Mouse (Mus musculus): Measurements from ENCODE around the gene Sox12. TPM values are rescaled to one million over a fixed set of nuclear protein-coding genes. Genes with fewer than 3 reads are reported as not detected.
"Not testable (repeated sequence)": the region's sequence is repeated elsewhere in the genome, so short reads cannot be mapped to it uniquely, and the experiment has no call there.

The Sox12 gene
- total RNA-seq, 2 experiments from 2014 or later: 15.0 to 15.6 TPM

DNA sequence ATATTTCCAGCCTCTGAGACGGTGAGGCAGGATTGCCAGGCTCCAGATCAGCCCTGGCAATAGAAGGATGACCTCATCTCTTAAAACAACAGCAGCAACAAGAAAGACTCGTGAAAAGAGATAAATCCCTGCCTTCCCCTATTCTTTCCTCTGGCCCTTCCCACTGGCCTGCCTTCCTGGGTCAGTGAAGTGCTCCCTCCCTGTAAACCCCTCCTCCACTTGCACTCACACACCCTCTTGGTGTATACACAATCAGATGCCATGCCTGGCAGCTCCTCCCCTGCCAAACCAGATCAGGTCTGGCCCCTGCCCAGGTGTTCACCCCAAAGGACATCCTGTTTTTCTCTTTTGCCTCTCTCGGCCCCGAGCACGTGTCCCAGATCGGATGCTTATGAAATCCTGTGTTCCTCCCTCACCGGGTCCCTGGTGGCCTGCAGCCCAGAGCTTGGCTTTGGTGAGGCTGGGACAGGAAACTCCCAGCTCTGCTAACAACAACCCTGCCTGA, 37.5 kb downstream of the Sox12 start:
- no peak for DNase-seq (ENCODE audit: low spot score in 2 of 2)

DNA sequence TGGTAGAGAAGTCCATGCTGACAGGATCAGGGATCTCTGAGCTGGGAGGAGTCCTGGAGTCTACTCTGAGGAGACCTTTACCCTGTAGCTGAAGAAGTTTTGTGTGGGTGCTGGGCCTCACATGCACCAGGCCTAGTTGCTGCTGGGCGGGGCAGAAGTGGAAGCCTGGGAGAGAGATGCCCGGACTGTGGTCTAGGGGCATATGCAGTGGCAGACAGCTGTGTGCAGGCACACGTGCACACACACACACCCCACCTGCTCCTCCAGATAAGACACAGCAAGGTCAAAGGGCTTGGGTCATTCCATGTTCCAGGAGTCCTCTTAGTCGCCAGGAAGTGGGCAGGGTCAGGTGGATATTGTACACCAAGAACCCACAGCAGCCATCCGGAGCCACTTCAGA, 38.2 kb downstream of the Sox12 start:
- no peak for DNase-seq (ENCODE audit: low spot score in 2 of 2)

DNA sequence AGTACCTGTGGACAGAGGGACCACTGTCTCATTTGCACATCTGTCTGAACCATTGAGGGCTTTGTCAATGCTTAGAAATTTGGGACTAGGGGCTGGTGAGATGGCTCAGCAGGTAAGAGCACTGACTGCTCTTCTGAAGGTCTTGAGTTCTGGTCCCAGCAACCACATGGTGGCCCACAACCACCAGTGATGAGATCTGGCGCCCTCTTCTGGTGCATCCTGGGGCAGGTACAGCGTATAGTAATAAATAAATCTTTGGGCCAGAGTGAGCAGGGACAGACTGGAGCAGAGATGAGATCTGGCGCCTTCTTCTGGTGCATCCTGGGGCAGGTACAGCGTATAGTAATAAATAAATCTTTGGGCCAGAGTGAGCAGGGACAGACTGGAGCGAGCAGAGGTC, 38.9 kb downstream of the Sox12 start:
- not testable (repeated sequence) for DNase-seq (ENCODE audit: low spot score in 2 of 2)

DNA sequence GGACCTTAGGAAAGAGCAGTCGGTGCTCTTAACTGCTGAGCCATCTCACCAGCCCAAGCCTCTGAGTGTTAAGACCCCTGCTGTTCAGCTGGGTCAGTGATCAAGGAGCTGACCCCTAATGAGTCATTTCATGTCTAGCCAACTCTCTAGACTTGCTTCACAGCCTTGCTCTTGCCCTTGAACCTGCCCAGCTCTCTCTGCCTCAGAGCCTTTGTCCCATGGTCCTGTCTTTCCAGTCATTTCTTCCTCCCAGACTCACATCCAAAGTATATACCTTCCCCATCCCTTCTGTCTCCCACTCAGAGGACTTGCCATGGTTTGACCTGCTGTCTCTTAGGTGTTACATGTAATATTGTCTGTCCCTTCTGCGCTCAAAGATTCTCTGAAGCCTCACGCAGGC, 40.6 kb downstream of the Sox12 start:
- DNase-seq (ENCODE audit: low spot score in 2 of 2): no peak

DNA sequence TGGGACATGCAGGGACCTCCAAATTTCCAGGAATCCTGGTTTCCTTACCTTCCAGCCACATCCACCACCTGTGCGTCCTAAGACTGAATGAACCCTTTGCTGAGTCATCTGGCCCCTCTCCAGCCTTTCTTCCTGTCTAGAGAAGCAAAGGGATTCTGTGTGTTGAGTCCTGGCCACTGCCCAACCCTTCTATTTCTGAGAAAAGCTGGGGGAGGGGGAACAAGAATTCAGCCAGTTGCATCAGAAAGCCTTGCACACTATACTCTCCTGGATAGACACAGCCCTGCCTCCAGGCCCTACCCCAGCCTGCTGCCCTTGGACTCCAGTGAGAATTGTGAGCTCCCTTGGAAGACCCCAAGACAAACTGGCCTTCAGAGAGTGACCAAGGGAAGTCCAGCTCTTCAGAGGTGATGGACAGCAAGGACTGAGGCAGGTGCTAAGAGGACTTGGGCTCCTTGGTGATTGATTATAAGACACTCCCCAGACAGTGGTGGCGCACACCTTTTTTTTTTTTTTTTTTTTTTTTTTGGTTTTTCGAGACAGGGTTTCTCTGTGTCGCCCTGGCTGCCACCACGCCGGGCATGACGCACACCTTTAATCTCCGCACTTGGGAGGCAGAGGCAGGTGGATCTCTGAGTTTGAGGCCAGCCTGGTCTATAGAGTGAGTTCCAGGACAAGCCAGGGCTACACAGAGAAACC, 47.9 kb downstream of the Sox12 start:
- DNase-seq (ENCODE audit: low spot score in 2 of 2): no peak

DNA sequence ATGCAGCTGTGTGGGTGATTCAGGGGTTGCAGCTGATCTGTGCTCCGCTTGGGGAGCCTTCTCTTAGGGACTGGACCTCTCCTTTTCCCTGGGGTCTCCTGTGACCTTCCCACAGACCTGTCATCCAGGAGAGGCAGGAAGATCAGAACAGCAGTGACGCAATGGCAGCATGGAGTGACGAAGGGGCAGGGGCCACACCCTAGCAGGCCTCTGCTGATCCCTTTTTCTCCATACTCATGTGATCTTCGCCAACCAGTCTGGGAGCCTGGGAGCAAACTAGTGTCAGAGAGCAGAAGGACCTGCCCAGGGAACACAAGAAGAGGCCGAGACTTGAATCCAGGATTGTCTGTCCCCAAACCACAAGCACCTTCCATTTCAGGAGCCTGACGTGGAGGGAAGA, 48.7 kb downstream of the Sox12 start:
- no peak for DNase-seq (ENCODE audit: low spot score in 2 of 2)

DNA sequence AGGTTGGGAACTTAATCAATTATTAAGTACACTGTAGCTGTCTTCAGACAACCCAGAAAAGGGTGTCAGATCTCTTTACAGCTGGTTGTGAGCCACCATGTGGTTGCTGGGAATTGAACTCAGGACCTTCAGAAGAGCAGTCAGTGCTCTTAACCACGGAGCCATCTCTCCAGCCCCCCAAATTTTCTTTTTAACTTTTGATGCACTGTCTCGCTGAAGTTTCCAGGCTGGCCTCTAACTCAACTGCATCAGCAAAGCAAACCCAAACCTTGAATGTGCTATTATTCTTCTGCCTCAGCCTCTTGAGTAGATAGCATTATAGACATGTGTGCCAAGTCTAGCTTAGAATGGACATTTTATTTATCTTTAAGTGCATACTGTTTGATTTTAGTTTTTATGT, 50.1 kb downstream of the Sox12 start:
- DNase-seq (ENCODE audit: low spot score in 2 of 2): no peak

DNA sequence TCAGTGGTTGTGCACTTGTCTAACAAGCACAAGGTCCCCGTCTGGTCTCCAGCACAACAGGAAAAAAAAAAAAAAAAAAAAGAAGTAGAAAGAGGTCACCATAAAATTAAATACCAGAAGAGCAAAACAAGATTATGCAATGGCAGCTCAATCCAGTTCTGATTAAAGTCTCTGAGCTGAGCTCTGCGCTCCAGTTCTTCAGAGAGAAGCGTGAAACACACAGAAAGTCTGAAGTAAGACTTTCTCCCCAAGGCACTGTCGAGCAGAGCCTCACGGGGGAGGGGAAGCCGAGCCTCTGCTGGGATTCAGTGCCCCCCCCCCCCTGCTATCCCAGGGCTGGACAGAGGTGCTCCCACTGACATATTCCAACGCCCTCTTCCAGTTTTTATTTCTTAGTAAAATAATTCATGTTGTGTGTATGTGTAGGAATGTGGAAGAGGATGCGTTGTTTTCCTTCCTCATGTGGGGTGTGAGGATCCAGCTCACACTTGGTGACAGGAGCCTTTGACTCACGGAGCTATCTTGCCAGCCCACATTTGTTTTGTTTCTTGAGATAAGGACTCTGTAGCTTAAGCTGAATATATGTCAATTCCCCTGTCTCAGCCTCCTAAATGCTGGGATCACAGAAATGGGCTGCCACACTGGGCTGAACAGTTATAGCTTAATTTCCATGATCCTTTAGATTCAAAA, 50.9 kb downstream of the Sox12 start:
- DNase-seq (ENCODE audit: low spot score in 2 of 2): no peak

DNA sequence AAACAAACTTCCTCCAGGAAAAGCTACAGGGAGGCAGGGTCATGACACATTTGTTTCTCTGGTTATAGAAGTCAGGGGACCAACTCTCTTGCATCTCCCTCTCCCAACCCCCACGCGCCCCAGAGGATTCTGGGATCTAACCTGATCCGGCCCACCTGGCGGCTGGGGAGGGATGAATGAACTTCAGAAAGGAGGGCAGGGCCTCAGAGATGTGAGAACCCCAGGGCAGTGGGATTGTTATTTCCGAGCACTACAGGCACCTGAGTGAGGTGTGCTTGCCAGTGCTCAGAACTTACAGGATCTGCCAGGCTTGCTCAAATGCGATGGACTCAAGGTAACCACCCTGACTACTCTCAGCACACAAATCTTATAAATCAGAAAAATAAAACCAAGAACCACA, 52.5 kb downstream of the Sox12 start:
- DNase-seq (ENCODE audit: low spot score in 2 of 2): no peak

DNA sequence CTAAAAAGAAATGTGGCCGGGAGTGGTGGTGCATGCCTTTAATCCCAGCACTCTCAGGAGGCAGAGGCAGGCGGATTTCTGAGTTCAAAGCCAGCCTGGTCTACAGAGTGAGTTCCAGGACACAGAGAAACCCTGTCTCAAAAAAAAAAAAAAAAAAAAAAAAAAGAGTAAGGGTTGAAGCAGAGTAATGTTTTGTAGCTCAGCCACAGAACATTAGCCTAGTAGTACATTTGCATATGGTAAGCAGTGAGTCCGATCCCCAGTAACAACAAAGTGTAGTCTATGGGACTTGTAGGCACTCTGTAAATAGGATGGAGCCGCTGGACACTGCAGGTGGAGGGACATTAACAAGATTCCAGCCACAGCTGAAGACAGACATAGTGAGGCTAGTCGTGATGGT, 53.0 kb downstream of the Sox12 start:
- DNase-seq (ENCODE audit: low spot score in 2 of 2): no peak

DNA sequence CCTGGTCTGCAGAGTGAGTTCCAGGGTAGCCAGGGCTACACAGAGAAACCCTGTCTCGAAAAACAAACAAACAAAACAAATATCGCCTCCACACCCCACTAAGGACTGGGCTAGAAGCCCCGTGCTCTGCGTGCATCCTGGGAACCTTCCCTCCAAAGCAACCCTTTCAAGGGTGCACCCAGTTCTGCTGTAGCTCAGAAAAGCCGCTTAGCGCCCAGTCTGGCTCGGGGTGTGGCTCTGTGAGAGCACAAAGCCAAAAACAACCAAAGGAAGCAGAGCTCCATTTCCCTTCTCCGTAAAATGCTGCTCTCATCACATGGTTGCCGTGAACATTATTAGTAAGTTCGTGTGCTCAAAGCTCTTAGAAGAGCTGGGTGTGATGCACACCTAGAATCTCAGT, 53.5 kb downstream of the Sox12 start:
- no peak for DNase-seq (ENCODE audit: low spot score in 2 of 2)

Other genes with a start within 250 kb of the Sox12 start
- gene Csnk2a1, start 171.2 kb downstream of the Sox12 start, total RNA-seq (2021): 10 to 100 TPM; 92.6 to 95.5 TPM
- 10 to 100 TPM; 50.8 to 54.8 TPM for gene Tbc1d20, start 104.2 kb downstream of the Sox12 start, total RNA-seq (2021)
- gene Rbck1, start 65.4 kb downstream of the Sox12 start, total RNA-seq (2021): 100 to 1,000 TPM; 100 to 110 TPM
- under 1 TPM in 1 of 2 experiments, not detected in 1; 0.69 TPM for gene Trib3, start 54.0 kb downstream of the Sox12 start, total RNA-seq (2021)
- 100 to 1,000 TPM in 1 of 2 experiments, 10 to 100 TPM in 1; 95.7 to 106 TPM for gene Nrsn2, start 21.4 kb downstream of the Sox12 start, total RNA-seq (2021)
- gene Zcchc3, start 17.0 kb upstream of the Sox12 start, total RNA-seq (2021): 10 to 100 TPM; 10.2 to 10.6 TPM
- gene 6820408C15Rik, start 17.5 kb upstream of the Sox12 start, total RNA-seq (2021): 1 to 10 TPM; 1.7 to 2.3 TPM
- gene Defb23, start 66.6 kb upstream of the Sox12 start, total RNA-seq (2021): not detected
- gene Defb20, start 79.0 kb upstream of the Sox12 start, total RNA-seq (2021): not detected
- not detected for gene Defb22, start 92.1 kb upstream of the Sox12 start, total RNA-seq (2021)
- not detected for gene Defb26, start 113.6 kb upstream of the Sox12 start, total RNA-seq (2021)
- gene Defb28, start 120.2 kb upstream of the Sox12 start, total RNA-seq (2021): not detected
- gene Defb29, start 142.0 kb upstream of the Sox12 start, total RNA-seq (2021): not detected
- not detected for gene Gm17416, start 171.3 kb upstream of the Sox12 start, total RNA-seq (2021)
- gene Defb21, start 174.7 kb upstream of the Sox12 start, total RNA-seq (2021): not detected
- gene Defb19, start 182.2 kb upstream of the Sox12 start, total RNA-seq (2021): not detected
- not detected for gene Defb45, start 201.3 kb upstream of the Sox12 start, total RNA-seq (2021)
- not detected for gene Defb36, start 206.3 kb upstream of the Sox12 start, total RNA-seq (2021)
- not detected for gene Defb25, start 225.0 kb upstream of the Sox12 start, total RNA-seq (2021)
- gene Rem1, start 228.9 kb upstream of the Sox12 start, total RNA-seq (2021): under 1 TPM; 0.74 to 0.79 TPM